Mouse (Mus musculus): Measurements from ENCODE around the gene Tnf. TPM values are rescaled to one million over a fixed set of nuclear protein-coding genes. Genes with fewer than 3 reads are reported as not detected.

The Tnf gene
- total and polyA plus RNA-seq, 2 experiments from 2014 or later: 0.09 TPM; not detected in 1

- Histone ChIP-seq H3K4me2 (ENCODE audit: low read depth, low read length, poor library complexity, severe bottlenecking) (no peak overlapping the region), H3K9ac (replicated peaks; ENCODE audit: low read length, poor library complexity, severe bottlenecking) (no peak overlapping the region), H3K27me3 (ENCODE audit: insufficient read depth, low read length) (no peaks in the 10 kb centered on the region), H3K27ac (ENCODE audit: low read depth, low read length) (no peak overlapping the region), H3K4me1 (ENCODE audit: insufficient read depth, low read length) (no peaks in the 10 kb centered on the region), H3K4me3 (ENCODE audit: low read depth, low read length) (no peak overlapping the region), H3K9me3 (ENCODE audit: low read length) (no peaks in the 10 kb centered on the region), H3K36me3 (ENCODE audit: insufficient read depth, low read length) (no peaks in the 10 kb centered on the region)
- DNase-seq (ENCODE audit: low spot score) (no peak), ATAC-seq (ENCODE audit: low FRiP score) (no peak)
- WGBS: 66% methylated on average over 12 of the region's 12 CpGs
- no peak for TF ChIP-seq CTCF (IDR thresholded peaks at IDR 0.05)
Observed at GRCm38 (mm10) chr17:35209785-35210535, 8.2 kb upstream of the Tnf start.

GRCm38 (mm10) chr17:35205380-35205769 lies 3.6 kb upstream of the Tnf start:
- ATAC-seq (ENCODE audit: low FRiP score) (no peak), DNase-seq (ENCODE audit: low spot score) (no peak)
- Histone ChIP-seq H3K36me3 (ENCODE audit: insufficient read depth, low read length) (no peaks in the 10 kb centered on the region), H3K4me3 (ENCODE audit: low read depth, low read length) (no peak overlapping the region), H3K27ac (ENCODE audit: low read depth, low read length) (no peak overlapping the region), H3K4me2 (ENCODE audit: low read depth, low read length, poor library complexity, severe bottlenecking) (no peak overlapping the region), H3K27me3 (ENCODE audit: insufficient read depth, low read length) (peaks cover 4% of the 10 kb centered on the region; the same call in 1 of the 2 replicates), H3K9me3 (ENCODE audit: low read length) (no peaks in the 10 kb centered on the region), H3K4me1 (ENCODE audit: insufficient read depth, low read length) (no peaks in the 10 kb centered on the region), H3K9ac (replicated peaks; ENCODE audit: low read length, poor library complexity, severe bottlenecking) (no peak overlapping the region)
- 59% methylated on average over 10 of the region's 10 CpGs for WGBS
- TF ChIP-seq CTCF (IDR thresholded peaks at IDR 0.05): no peak

- H3K9me3 ChIP-seq (ENCODE audit: low read length): no peaks in the 10 kb centered on the region
- H3K9ac ChIP-seq (replicated peaks; ENCODE audit: low read length, poor library complexity, severe bottlenecking): no peak within 1 kb of the TSS
- H3K4me1 ChIP-seq (ENCODE audit: insufficient read depth, low read length): no peaks in the 10 kb centered on the region
- WGBS: 31% methylated on average over 20 of the region's 20 CpGs
- peaks cover 6% of the 10 kb centered on the region; the same call in 1 of the 2 replicates for H3K27me3 ChIP-seq (ENCODE audit: insufficient read depth, low read length)
- no peak within 1 kb of the TSS for H3K4me2 ChIP-seq (ENCODE audit: low read depth, low read length, poor library complexity, severe bottlenecking)
- DNase-seq (ENCODE audit: low spot score) (no peak), ATAC-seq (ENCODE audit: low FRiP score) (no peak)
- H3K4me3 ChIP-seq (ENCODE audit: low read depth, low read length): no peak within 1 kb of the TSS
- no peak within 1 kb of the TSS for H3K27ac ChIP-seq (ENCODE audit: low read depth, low read length)
- H3K36me3 ChIP-seq (ENCODE audit: insufficient read depth, low read length): no peaks in the 10 kb centered on the region
- TF ChIP-seq CTCF (IDR thresholded peaks at IDR 0.05): no peak
Observed at GRCm38 (mm10) chr17:35204494-35205379, 2.9 kb upstream of the Tnf start, which contains the start of gene Lta. TSS of gene Lta (minus strand) at chr17:35205351.

- no peak overlapping the region for H3K9ac ChIP-seq (replicated peaks; ENCODE audit: low read length, poor library complexity, severe bottlenecking)
- no peak overlapping the region for H3K27ac ChIP-seq (ENCODE audit: low read depth, low read length)
- no peak overlapping the region for H3K4me2 ChIP-seq (ENCODE audit: low read depth, low read length, poor library complexity, severe bottlenecking)
- H3K27me3 ChIP-seq (ENCODE audit: insufficient read depth, low read length): peaks cover 6% of the 10 kb centered on the region; the same call in 1 of the 2 replicates
- H3K9me3 ChIP-seq (ENCODE audit: low read length): no peaks in the 10 kb centered on the region
- DNase-seq (ENCODE audit: low spot score) (no peak), ATAC-seq (ENCODE audit: low FRiP score) (no peak)
- 85% methylated on average over 4 of the region's 4 CpGs for WGBS
- no peak overlapping the region for H3K4me3 ChIP-seq (ENCODE audit: low read depth, low read length)
- no peaks in the 10 kb centered on the region for H3K36me3 ChIP-seq (ENCODE audit: insufficient read depth, low read length)
- no peaks in the 10 kb centered on the region for H3K4me1 ChIP-seq (ENCODE audit: insufficient read depth, low read length)
- no peak for TF ChIP-seq CTCF (IDR thresholded peaks at IDR 0.05)
Observed at GRCm38 (mm10) chr17:35202442-35202841, 635 bp upstream of the Tnf start.

- Histone ChIP-seq H3K4me3 (ENCODE audit: low read depth, low read length) (no peak overlapping the region), H3K4me2 (ENCODE audit: low read depth, low read length, poor library complexity, severe bottlenecking) (no peak overlapping the region), H3K27me3 (ENCODE audit: insufficient read depth, low read length) (peaks cover 6% of the 10 kb centered on the region; the same call in 1 of the 2 replicates), H3K9me3 (ENCODE audit: low read length) (no peaks in the 10 kb centered on the region), H3K27ac (ENCODE audit: low read depth, low read length) (no peak overlapping the region), H3K4me1 (ENCODE audit: insufficient read depth, low read length) (no peaks in the 10 kb centered on the region), H3K9ac (replicated peaks; ENCODE audit: low read length, poor library complexity, severe bottlenecking) (no peak overlapping the region), H3K36me3 (ENCODE audit: insufficient read depth, low read length) (no peaks in the 10 kb centered on the region)
- TF ChIP-seq CTCF (IDR thresholded peaks at IDR 0.05): no peak
- DNase-seq (ENCODE audit: low spot score) (no peak), ATAC-seq (ENCODE audit: low FRiP score) (no peak)
- WGBS: 82% methylated on average over 11 of the region's 11 CpGs
Observed at GRCm38 (mm10) chr17:35201128-35201527, 679 bp downstream of the Tnf start.

- DNase-seq (ENCODE audit: low spot score) (no peak), ATAC-seq (ENCODE audit: low FRiP score) (no peak)
- WGBS: 87% methylated on average over 11 of the region's 11 CpGs
Observed at GRCm38 (mm10) chr17:35200398-35200797, 1.4 kb downstream of the Tnf start.

More at GRCm38 (mm10) chr17:35200398-35200797, 1.4 kb downstream of the Tnf start:
- no peaks in the 10 kb centered on the region for H3K9me3 ChIP-seq (ENCODE audit: low read length)
- H3K27me3 ChIP-seq (ENCODE audit: insufficient read depth, low read length): peaks cover 6% of the 10 kb centered on the region; the same call in 1 of the 2 replicates
- H3K9ac ChIP-seq (replicated peaks; ENCODE audit: low read length, poor library complexity, severe bottlenecking): no peak overlapping the region
- H3K27ac ChIP-seq (ENCODE audit: low read depth, low read length): no peak overlapping the region
- H3K4me3 ChIP-seq (ENCODE audit: low read depth, low read length): no peak overlapping the region
- no peak overlapping the region for H3K4me2 ChIP-seq (ENCODE audit: low read depth, low read length, poor library complexity, severe bottlenecking)
- no peaks in the 10 kb centered on the region for H3K4me1 ChIP-seq (ENCODE audit: insufficient read depth, low read length)
- H3K36me3 ChIP-seq (ENCODE audit: insufficient read depth, low read length): no peaks in the 10 kb centered on the region
- no peak for TF ChIP-seq CTCF (IDR thresholded peaks at IDR 0.05)

Data from midbrain, postnatal 0 days (tissue).